Mouse (Mus musculus): ENCODE measurements around the gene Rbm12. TPM values are rescaled to one million over a fixed set of nuclear protein-coding genes. Genes with fewer than 3 reads are reported as not detected.

Rbm12 gene
- polyA plus RNA-seq, 1 experiment from 2014 or later = 42.9 TPM

Other genes starting within 250 kb of the Rbm12 start
- 60.4 and 82.2 TPM in 2 replicates for gene Uqcc1, start 181.7 kb downstream of the Rbm12 start, polyA plus RNA-seq (2014; fragmentation: Nextera tagmentation; extraction: Ambion mirVana)
- 0.33 TPM in 1 of 2 replicates, not detected in the other for gene Gm15557, start 171.2 kb downstream of the Rbm12 start, polyA plus RNA-seq (2014; fragmentation: Nextera tagmentation; extraction: Ambion mirVana)
- gene Gdf5, start 166.6 kb downstream of the Rbm12 start, polyA plus RNA-seq (2014; fragmentation: Nextera tagmentation; extraction: Ambion mirVana) = 18.4 and 23.3 TPM in 2 replicates
- gene Cep250, start 155.5 kb downstream of the Rbm12 start, polyA plus RNA-seq (2014; fragmentation: Nextera tagmentation; extraction: Ambion mirVana) = 20.5 and 23.6 TPM in 2 replicates
- 1.6 and 3.1 TPM in 2 replicates for gene 6430550D23Rik, start 104.0 kb downstream of the Rbm12 start, polyA plus RNA-seq (2014; fragmentation: Nextera tagmentation; extraction: Ambion mirVana)
- 178 and 188 TPM in 2 replicates for gene Ergic3, start 103.9 kb downstream of the Rbm12 start, polyA plus RNA-seq (2014; fragmentation: Nextera tagmentation; extraction: Ambion mirVana)
- not detected in 2 replicates for gene Fer1l4, start 59.0 kb downstream of the Rbm12 start, polyA plus RNA-seq (2014; fragmentation: Nextera tagmentation; extraction: Ambion mirVana)
- 3.7 and 3.9 TPM in 2 replicates for gene Spag4, start 46.8 kb downstream of the Rbm12 start, polyA plus RNA-seq (2014; fragmentation: Nextera tagmentation; extraction: Ambion mirVana)
- gene Cpne1, start within 50 bp of the Rbm12 start, polyA plus RNA-seq (2014; fragmentation: Nextera tagmentation; extraction: Ambion mirVana) = 61.4 and 61.9 TPM in 2 replicates
- 20.5 and 21.9 TPM in 2 replicates for gene Gm28036, start 15.1 kb upstream of the Rbm12 start, polyA plus RNA-seq (2014; fragmentation: Nextera tagmentation; extraction: Ambion mirVana)
- gene Romo1, start 32.1 kb upstream of the Rbm12 start, polyA plus RNA-seq (2014; fragmentation: Nextera tagmentation; extraction: Ambion mirVana) = 408 and 417 TPM in 2 replicates
- gene Nfs1, start 32.2 kb upstream of the Rbm12 start, polyA plus RNA-seq (2014; fragmentation: Nextera tagmentation; extraction: Ambion mirVana) = 33.0 and 34.9 TPM in 2 replicates
- 723 and 726 TPM in 2 replicates for gene Rbm39, start 68.3 kb upstream of the Rbm12 start, polyA plus RNA-seq (2014; fragmentation: Nextera tagmentation; extraction: Ambion mirVana)
- 81.0 and 89.2 TPM in 2 replicates for gene Phf20, start 84.5 kb upstream of the Rbm12 start, polyA plus RNA-seq (2014; fragmentation: Nextera tagmentation; extraction: Ambion mirVana)
- gene Cnbd2, start 200.3 kb upstream of the Rbm12 start, polyA plus RNA-seq (2014; fragmentation: Nextera tagmentation; extraction: Ambion mirVana) = 2.7 and 3.1 TPM in 2 replicates
- gene Scand1, start 200.7 kb upstream of the Rbm12 start, polyA plus RNA-seq (2014; fragmentation: Nextera tagmentation; extraction: Ambion mirVana) = 70.1 and 72.0 TPM in 2 replicates